25 mouse cellular contexts compared by ENCODE assay signal in genomic region chr2:25479551-25480311, GRCm38 (mm10). TPM values are rescaled to one million over a fixed set of nuclear protein-coding genes. Genes with fewer than 3 reads are reported as not detected.
DNase-seq lines count a peak whose midpoint lies in the region; ATAC-seq and TF ChIP-seq lines count a peak whose summit lies in the region.
"Had no signal": no experiment of that assay in that cellular context is flagged by ENCODE, and none has a peak within 500 bp of the region (broad histone marks: within the 10 kb centered on the region; RNA-seq: fewer than 3 reads in every experiment).

No protein-coding gene starts in this region.

- no peaks in the 10 kb centered on the region for H3K4me1 ChIP-seq in embryonic facial prominence, embryonic 15.5 days
- H3K4me1 ChIP-seq in small intestine, adult 2 months (ENCODE audit: control insufficient read depth, insufficient read depth, insufficient read length, low read length), result peaks cover 8% of the 10 kb centered on the region; the same call in 1 of the 2 replicates
- H3K4me1 ChIP-seq: hindbrain, embryonic 15.5 days; lung, embryonic 15.5 days; neural tube, embryonic 15.5 days had no signal

- ATAC-seq in embryonic facial prominence, embryonic 15.5 days (ENCODE audit: insufficient number of reproducible peaks, low FRiP score, low TSS enrichment, low read depth), result no peak
- ATAC-seq: CD4-positive, CD25-positive, alpha-beta regulatory T cell, adult 4 months; forebrain, postnatal 0 days had no signal

- TF ChIP-seq CTCF in layer of hippocampus, adult 2 months (conservative IDR thresholded peaks at IDR 0.05), result no peak
- no peak for TF ChIP-seq CTCF in small intestine, adult 2 months (IDR thresholded peaks at IDR 0.05; ENCODE audit: extremely low read depth, insufficient read length, insufficient replicate concordance, low read depth, low read length)

- H3K4me2 ChIP-seq in embryonic facial prominence, embryonic 15.5 days (replicated peaks), result no peak overlapping the region
- H3K4me2 ChIP-seq: hindbrain, embryonic 15.5 days; liver, embryonic 13.5 days; lung, embryonic 15.5 days; midbrain, embryonic 11.5 days; neural tube, embryonic 15.5 days had no signal

- H3K36me3 ChIP-seq in embryonic facial prominence, embryonic 15.5 days, result no peaks in the 10 kb centered on the region
- no peaks in the 10 kb centered on the region for H3K36me3 ChIP-seq in small intestine, adult 2 months (ENCODE audit: control insufficient read depth, insufficient read depth, low read length)
- H3K36me3 ChIP-seq: G1E; hindbrain, embryonic 15.5 days; liver, embryonic 13.5 days; lung, embryonic 15.5 days; neural tube, embryonic 15.5 days had no signal

- H3K27me3 ChIP-seq in embryonic facial prominence, embryonic 15.5 days, result no peaks in the 10 kb centered on the region
- H3K27me3 ChIP-seq in small intestine, adult 2 months (ENCODE audit: control insufficient read depth, insufficient read depth, low read length), result no peaks in the 10 kb centered on the region
- H3K27me3 ChIP-seq: hindbrain, embryonic 15.5 days; liver, embryonic 13.5 days; lung, embryonic 15.5 days; neural tube, embryonic 15.5 days had no signal

- TF ChIP-seq POLR2A in small intestine, adult 2 months (IDR thresholded peaks at IDR 0.05; ENCODE audit: low read depth, low read length), result no peak

- H3K4me3 ChIP-seq in layer of hippocampus, adult 2 months, result no peak overlapping the region
- H3K4me3 ChIP-seq in embryonic facial prominence, embryonic 15.5 days (replicated peaks), result no peak overlapping the region
- H3K4me3 ChIP-seq in small intestine, adult 2 months (ENCODE audit: low read depth, low read length), result no peak overlapping the region
- H3K4me3 ChIP-seq: hindbrain, embryonic 15.5 days; liver, embryonic 13.5 days; lung, embryonic 15.5 days; neural tube, embryonic 15.5 days had no signal

- no peak for DNase-seq in layer of hippocampus, adult 2 months (ENCODE audit: low spot score in 2 of 2)
- DNase-seq in layer of hippocampus, adult 18-20 months (ENCODE audit: low spot score in 2 of 2), result no peak
- DNase-seq in NIH3T3 (ENCODE audit: low read depth) (peak; percentile 55), MN1 (ENCODE audit: low spot score) (no peak)
- no peak for DNase-seq in embryo, embryonic 10.5 days (ENCODE audit: low spot score)
- DNase-seq: forebrain, postnatal 0 days; heart, postnatal 14 days; kidney, adult 18-20 months; kidney, postnatal 25 days; liver, embryonic 13.5 days had no signal

- no peak overlapping the region for H3K9ac ChIP-seq in embryonic facial prominence, embryonic 15.5 days
- H3K9ac ChIP-seq: forebrain, postnatal 0 days; hindbrain, embryonic 15.5 days; liver, embryonic 13.5 days; lung, embryonic 15.5 days; neural tube, embryonic 15.5 days had no signal

- peak overlapping the region; percentile 83 for H3K27ac ChIP-seq in layer of hippocampus, adult 2 months
- peak overlapping the region; percentile 18; the same call in 1 of the 2 replicates for H3K27ac ChIP-seq in embryonic facial prominence, embryonic 15.5 days (replicated peaks)
- peak overlapping the region; percentile 76 for H3K27ac ChIP-seq in small intestine, adult 2 months (ENCODE audit: insufficient read depth, low read depth, low read length)
- H3K27ac ChIP-seq: hindbrain, embryonic 15.5 days; liver, embryonic 13.5 days; lung, embryonic 15.5 days; macrophage; neural tube, embryonic 15.5 days had no signal

- WGBS in embryonic facial prominence, embryonic 15.5 days, result 59% methylated on average over 10 of the region's 10 CpGs
- 29% methylated on average over 10 of the region's 10 CpGs for WGBS in small intestine, adult 2 months

- no peaks in the 10 kb centered on the region for H3K9me3 ChIP-seq in embryonic facial prominence, embryonic 15.5 days (replicated peaks)
- H3K9me3 ChIP-seq: G1E; hindbrain, embryonic 15.5 days; liver, embryonic 13.5 days; lung, embryonic 15.5 days; neural tube, embryonic 15.5 days had no signal

RNA-seq across cellular contexts. Expression of gene Ptgds, which starts 9.9 kb away (rescaled TPM):
- total RNA-seq in layer of hippocampus, adult 2 months (2021), result 100 to 1,000 TPM; 541 to 735 TPM
- 100 to 1,000 TPM; 572 to 608 TPM for total RNA-seq in layer of hippocampus, adult 18-20 months (2021)
- polyA plus RNA-seq in embryonic facial prominence, embryonic 15.5 days (2015; fragmentation: Nextera tagmentation; extraction: Ambion mirVana), result 18.7 and 20.8 TPM in 2 replicates
- polyA plus RNA-seq in small intestine, adult 2 months (2012; rRNA removed), result 0.28 and 0.39 TPM in 2 replicates
- total RNA-seq: gastrocnemius, adult 8-10 months; monocyte, adult 5-6 weeks had no signal
- polyA plus RNA-seq: CD4-positive, CD25-positive, alpha-beta regulatory T cell, adult 4 months; G1E; macrophage; midbrain, embryonic 11.5 days had no signal

RNA-seq across cellular contexts. Expression of gene Lcn12, which starts 14.0 kb away (rescaled TPM):
- total RNA-seq in layer of hippocampus, adult 2 months (2021), result not detected
- total RNA-seq in layer of hippocampus, adult 18-20 months (2021), result not detected
- polyA plus RNA-seq in embryonic facial prominence, embryonic 15.5 days (2015; fragmentation: Nextera tagmentation; extraction: Ambion mirVana), result not detected in 2 replicates
- not detected in 2 replicates for polyA plus RNA-seq in small intestine, adult 2 months (2012; rRNA removed)
- total RNA-seq: forebrain, postnatal 0 days; G1E; gastrocnemius, adult 8-10 months; heart, adult 8-10 months; heart, postnatal 14 days; layer of hippocampus, postnatal 10 days; left cerebral cortex, postnatal 25 days; monocyte, adult 5-6 weeks had no signal
- polyA plus RNA-seq: CD4-positive, CD25-positive, alpha-beta regulatory T cell, adult 4 months; forebrain, postnatal 0 days; G1E; hindbrain, embryonic 15.5 days; liver, embryonic 13.5 days; lung, embryonic 15.5 days; macrophage; midbrain, embryonic 11.5 days; neural tube, embryonic 15.5 days; thymus, postnatal 0 days had no signal

RNA-seq across cellular contexts. Expression of gene Paxx, which starts 18.8 kb away (rescaled TPM):
- 10 to 100 TPM; 55.7 to 62.1 TPM for total RNA-seq in layer of hippocampus, adult 2 months (2021)
- total RNA-seq in layer of hippocampus, adult 18-20 months (2021), result 10 to 100 TPM; 56.7 to 61.3 TPM
- polyA plus RNA-seq in embryonic facial prominence, embryonic 15.5 days (2015; fragmentation: Nextera tagmentation; extraction: Ambion mirVana), result 48.7 and 49.1 TPM in 2 replicates
- 48.6 and 62.7 TPM in 2 replicates for polyA plus RNA-seq in small intestine, adult 2 months (2012; rRNA removed)

RNA-seq across cellular contexts. Expression of gene Fbxw5, which starts 20.8 kb away (rescaled TPM):
- 100 to 1,000 TPM; 109 to 120 TPM for total RNA-seq in layer of hippocampus, adult 2 months (2021)
- 100 to 1,000 TPM; 114 to 115 TPM for total RNA-seq in layer of hippocampus, adult 18-20 months (2021)
- polyA plus RNA-seq in embryonic facial prominence, embryonic 15.5 days (2015; fragmentation: Nextera tagmentation; extraction: Ambion mirVana), result 81.2 and 96.3 TPM in 2 replicates
- polyA plus RNA-seq in small intestine, adult 2 months (2012; rRNA removed), result 32.0 and 34.0 TPM in 2 replicates

RNA-seq across cellular contexts. Expression of gene C8g, which starts 21.8 kb away (rescaled TPM):
- 1 to 10 TPM in 1 of 2 experiments, under 1 TPM in 1; 0.97 to 1.5 TPM for total RNA-seq in layer of hippocampus, adult 2 months (2021)
- 1 to 10 TPM; 1.3 to 2.1 TPM for total RNA-seq in layer of hippocampus, adult 18-20 months (2021)
- 5.6 and 7.2 TPM in 2 replicates for polyA plus RNA-seq in embryonic facial prominence, embryonic 15.5 days (2015; fragmentation: Nextera tagmentation; extraction: Ambion mirVana)
- polyA plus RNA-seq in small intestine, adult 2 months (2012; rRNA removed), result 2.1 and 2.2 TPM in 2 replicates
- total RNA-seq: monocyte, adult 5-6 weeks had no signal

Comparison
In these comparisons a context has a peak if more than half of its experiments do, and no peak if none do; other contexts are left out.
1. H3K27ac ChIP-seq: peak in every context shown above with its lines; median percentile 83 in layer of hippocampus, adult 2 months; 76 in small intestine, adult 2 months; 18 in embryonic facial prominence, embryonic 15.5 days.